Mouse (Mus musculus) CH12.LX (cell line): ENCODE measurements at regions not wholly inside any gene's neighbourhood (a gene's known extent, or its start where the extent isn't known, plus 50 kb on each side); places are given as distances from the start of the nearest gene placed in this dataset.

Source experiments
- CTCF ChIP-seq, 2 experiments: IDR thresholded peaks in 1 of 2; conservative IDR thresholded peaks in 1 of 2; 2 replicates each; pipeline ENCODE4 v1.5.1; 2011 to 2012; ENCODE audit warnings: low read depth in 2 of 2, low read length in 2 of 2, improper control_type of control experiment in 1 of 2, inconsistent platforms in 1 of 2, mild to moderate bottlenecking in 1 of 2, moderate library complexity in 1 of 2
- E2F4 ChIP-seq: IDR thresholded peaks from 2 replicates; pipeline ENCODE4 v1.6.1; 2011; ENCODE audit warnings: low read depth, low read length, improper control_type of control experiment; ENCODE audit not compliant: insufficient replicate concordance
- JUN ChIP-seq: IDR thresholded peaks from 2 replicates; pipeline ENCODE4 v1.6.1; 2011; ENCODE audit warnings: low read depth, mild to moderate bottlenecking, low read length, improper control_type of control experiment, moderate library complexity; ENCODE audit not compliant: insufficient read depth
- JUND ChIP-seq: conservative IDR thresholded peaks from 2 replicates; pipeline ENCODE4 v1.6.1; 2011; ENCODE audit warnings: low read depth, low read length, improper control_type of control experiment
- MAX ChIP-seq: IDR thresholded peaks from 2 replicates; pipeline ENCODE4 v1.6.1; 2011; ENCODE audit warnings: low read length, improper control_type of control experiment
- POLR2A ChIP-seq: IDR thresholded peaks from 2 replicates; pipeline ENCODE4 v1.6.1; 2011; ENCODE audit warnings: low read depth, mild to moderate bottlenecking, improper control_type of control experiment, low read length
- RCOR1 ChIP-seq: conservative IDR thresholded peaks from 2 replicates; pipeline ENCODE4 v1.6.1; 2012; ENCODE audit warnings: low read depth, mild to moderate bottlenecking, inconsistent platforms, low read length, improper control_type of control experiment
- ZKSCAN1 ChIP-seq: IDR thresholded peaks from 2 replicates; pipeline ENCODE4 v1.6.1; 2012; ENCODE audit warnings: low read depth, inconsistent platforms, low read length, improper control_type of control experiment, borderline replicate concordance
- ZNF384 ChIP-seq: IDR thresholded peaks from 2 replicates; pipeline ENCODE4 v1.6.1; 2012; ENCODE audit warnings: low read depth, low read length, improper control_type of control experiment, inconsistent platforms

DNA sequence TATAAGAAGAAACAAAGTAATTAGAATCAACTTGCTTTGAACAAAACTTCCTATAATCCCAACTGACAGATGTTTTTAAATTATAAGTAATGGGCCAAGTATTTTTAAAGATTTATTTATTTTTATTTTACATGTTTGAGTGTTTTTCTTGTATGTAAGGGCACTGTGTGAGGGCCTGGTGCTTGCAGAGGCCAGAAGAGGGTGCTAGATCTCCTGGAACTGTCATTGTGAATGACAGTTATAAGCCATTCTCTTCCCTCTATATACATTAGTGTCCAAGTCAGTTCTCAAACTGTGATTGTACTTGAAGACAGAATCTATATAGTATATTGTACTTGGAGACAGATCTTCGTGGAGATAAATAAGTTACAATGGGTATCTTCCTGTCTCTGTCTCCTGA, 149.1 kb upstream of the Palmd start:
- peak in 1 of 2 experiments; percentile 73; a peak in 2 of 4 replicates for TF ChIP-seq CTCF (conservative IDR thresholded peaks at IDR 0.05 in 1 of 2, IDR thresholded peaks at IDR 0.05 in 1 of 2; ENCODE audit: low read depth in 2 of 2, low read length in 2 of 2)
- TF ChIP-seq E2F4 = no peak
- no peak for TF ChIP-seq JUN
- no peak for TF ChIP-seq MAX
- TF ChIP-seq POLR2A = no peak
- TF ChIP-seq RCOR1 = no peak
- no peak for TF ChIP-seq ZNF384
- no peak for TF ChIP-seq ZKSCAN1
- no peak for TF ChIP-seq JUND
